Mouse (Mus musculus) lung, embryonic 14.5 days (tissue): ENCODE measurements around the gene Olfr645. TPM values are rescaled to one million over a fixed set of nuclear protein-coding genes. Genes with fewer than 3 reads are reported as not detected.

Experiments
- ATAC-seq: fragments of 200-750 bp; cut with Nextera tagmentation; 2 replicates; pipeline ENCODE4 v1.8.0; 2017; ENCODE audit warnings: mild to moderate bottlenecking, moderate TSS enrichment, moderate library complexity; ENCODE audit not compliant: insufficient read depth
- DNase-seq: peaks from one replicate; pipeline ENCODE4 v3.0.0-alpha.2; 2015
- H3K27ac ChIP-seq: fragments of 300-500 bp; sonication (generic); 2 replicates; pipeline ENCODE4 v1.5.1; 2014; ENCODE audit warnings: low read depth, mild to moderate bottlenecking, moderate library complexity
- H3K27me3 ChIP-seq: fragments of 300-500 bp; sonication (generic); 2 replicates; pipeline ENCODE4 v1.6.1; 2014; ENCODE audit warnings: low read length, control low read depth; ENCODE audit not compliant: insufficient read depth
- H3K36me3 ChIP-seq: fragments of 300-500 bp; sonication (generic); 2 replicates; pipeline ENCODE4 v1.6.1; 2014; ENCODE audit warnings: control low read depth; ENCODE audit not compliant: insufficient read depth
- H3K4me1 ChIP-seq: fragments of 300-500 bp; sonication (generic); 2 replicates; pipeline ENCODE4 v1.6.1; 2014; ENCODE audit warnings: antibody characterized with exemption, control low read depth; ENCODE audit not compliant: insufficient read depth
- H3K4me2 ChIP-seq: fragments of 300-500 bp; sonication (generic); 2 replicates; pipeline ENCODE4 v1.6.1; 2014; ENCODE audit warnings: mild to moderate bottlenecking
- H3K4me3 ChIP-seq: fragments of 300-500 bp; sonication (generic); 2 replicates; pipeline ENCODE4 v1.5.1; 2014; ENCODE audit warnings: low read depth, low read length
- H3K9ac ChIP-seq: fragments of 300-500 bp; sonication (generic); 2 replicates; pipeline ENCODE4 v1.6.1; 2014
- H3K9me3 ChIP-seq: fragments of 300-500 bp; sonication (generic); 2 replicates; pipeline ENCODE4 v1.6.1; 2016; ENCODE audit warnings: low read depth, low read length, control low read depth
- CTCF ChIP-seq: IDR thresholded peaks from 2 replicates; pipeline ENCODE4 v1.5.1; 2016; ENCODE audit warnings: antibody characterized with exemption, low read depth
- WGBS: fragments of 180-500 bp; shearing (Covaris S2); extraction: QIAGEN DNeasy Blood & Tissue Kit; methylation state at CpG from one replicate; pipeline ENCODE4 v1.1.7; 2014; 5-methylcytosine and 5-hydroxymethylcytosine counted together
- polyA plus RNA-seq: library from polyadenylated mRNA; unstranded; fragments of >200 nt; fragmentation: Nextera tagmentation; extraction: Ambion mirVana; gene quantifications from 2 replicates; pipeline ENCODE4 v1.2.1, GENCODE M21; 2014

Olfr645 gene
- polyA plus RNA-seq, 1 experiment from 2014 or later, result not detected

- H3K9ac ChIP-seq, result no peak within 1 kb of the TSS
- 72% methylated on average over 1 of the region's 1 CpGs for WGBS
- no peak within 1 kb of the TSS for H3K4me2 ChIP-seq
- no peaks in the 10 kb centered on the region for H3K9me3 ChIP-seq
- ATAC-seq (no peak), DNase-seq (no peak)
- TF ChIP-seq CTCF, result no peak
- no peaks in the 10 kb centered on the region for H3K27me3 ChIP-seq
- no peak within 1 kb of the TSS for H3K4me3 ChIP-seq
- no peaks in the 10 kb centered on the region for H3K4me1 ChIP-seq
- H3K36me3 ChIP-seq, result no peaks in the 10 kb centered on the region
- no peak within 1 kb of the TSS for H3K27ac ChIP-seq
Measured at GRCm38 (mm10) chr7:104052566-104052965, 32.7 kb downstream of the Olfr645 start, which contains the start of gene Olfr642. Gene Olfr642 (minus strand): TSS chr7:104052666.

GRCm38 (mm10) chr7:104050745-104051144, 34.5 kb downstream of the Olfr645 start:
- H3K4me3 ChIP-seq, result no peak overlapping the region

GRCm38 (mm10) chr7:104035145-104035544, 50.1 kb downstream of the Olfr645 start, which contains the start of gene Olfr641:
Gene Olfr641 (plus strand): TSS chr7:104035445.
- no peak for DNase-seq
- Histone ChIP-seq H3K9me3 (no peaks in the 10 kb centered on the region), H3K9ac (no peak within 1 kb of the TSS), H3K27me3 (no peaks in the 10 kb centered on the region), H3K36me3 (no peaks in the 10 kb centered on the region), H3K4me2 (no peak within 1 kb of the TSS), H3K4me3 (no peak within 1 kb of the TSS), H3K27ac (no peak within 1 kb of the TSS), H3K4me1 (no peaks in the 10 kb centered on the region)
- no peak for TF ChIP-seq CTCF
- WGBS, result 70% methylated on average over 1 of the region's 1 CpGs
- no peak for ATAC-seq

More at GRCm38 (mm10) chr7:104050745-104051144, 34.5 kb downstream of the Olfr645 start:
- WGBS, result 89% methylated on average over 4 of the region's 4 CpGs
- Histone ChIP-seq H3K36me3 (no peaks in the 10 kb centered on the region), H3K27me3 (no peaks in the 10 kb centered on the region), H3K27ac (no peak overlapping the region), H3K9me3 (no peaks in the 10 kb centered on the region), H3K4me2 (no peak overlapping the region), H3K4me1 (no peaks in the 10 kb centered on the region), H3K9ac (no peak overlapping the region)
- ATAC-seq (no peak), DNase-seq (no peak)
- TF ChIP-seq CTCF, result no peak

Other genes with a start within 250 kb of the Olfr645 start
- not detected in 2 replicates for gene Hbb-bh2, start 244.9 kb downstream of the Olfr645 start, polyA plus RNA-seq
- gene Hbb-bh1, start 242.3 kb downstream of the Olfr645 start, polyA plus RNA-seq, result 9.2 and 18.0 TPM in 2 replicates
- gene Hbb-y, start 232.2 kb downstream of the Olfr645 start, polyA plus RNA-seq, result 1,485 and 1,968 TPM in 2 replicates
- not detected in 2 replicates for gene Olfr66, start 199.2 kb downstream of the Olfr645 start, polyA plus RNA-seq
- gene Olfr64, start 191.0 kb downstream of the Olfr645 start, polyA plus RNA-seq, result not detected in 2 replicates
- gene Olfr65, start 182.0 kb downstream of the Olfr645 start, polyA plus RNA-seq, result not detected in 2 replicates
- gene Olfr631, start 156.6 kb downstream of the Olfr645 start, polyA plus RNA-seq, result not detected in 2 replicates
- gene Olfr632, start 151.1 kb downstream of the Olfr645 start, polyA plus RNA-seq, result not detected in 2 replicates
- gene Olfr633, start 141.0 kb downstream of the Olfr645 start, polyA plus RNA-seq, result not detected in 2 replicates
- not detected in 2 replicates for gene Olfr635, start 114.3 kb downstream of the Olfr645 start, polyA plus RNA-seq
- gene Olfr638, start 86.7 kb downstream of the Olfr645 start, polyA plus RNA-seq, result not detected in 2 replicates
- gene Olfr639, start 68.2 kb downstream of the Olfr645 start, polyA plus RNA-seq, result not detected in 2 replicates
- not detected in 2 replicates for gene Olfr640, start 59.9 kb downstream of the Olfr645 start, polyA plus RNA-seq
- not detected in 2 replicates for gene Olfr641, start 50.0 kb downstream of the Olfr645 start, polyA plus RNA-seq
- not detected in 2 replicates for gene Olfr642, start 32.8 kb downstream of the Olfr645 start, polyA plus RNA-seq
- gene 4930516K23Rik, start 24.0 kb downstream of the Olfr645 start, polyA plus RNA-seq, result not detected in 2 replicates
- gene Olfr644, start 13.6 kb downstream of the Olfr645 start, polyA plus RNA-seq, result not detected in 2 replicates
- gene Olfr646, start 19.4 kb upstream of the Olfr645 start, polyA plus RNA-seq, result not detected in 2 replicates
- gene Ubqln5, start 44.4 kb upstream of the Olfr645 start, polyA plus RNA-seq, result not detected in 2 replicates
- not detected in 2 replicates for gene Olfr643, start 51.9 kb upstream of the Olfr645 start, polyA plus RNA-seq
- gene Ubqln3, start 57.8 kb upstream of the Olfr645 start, polyA plus RNA-seq, result not detected in 2 replicates
- not detected in 2 replicates for gene Ubqlnl, start 65.1 kb upstream of the Olfr645 start, polyA plus RNA-seq
- 0.08 TPM in 1 of 2 replicates, not detected in the other for gene Olfm5, start 79.4 kb upstream of the Olfr645 start, polyA plus RNA-seq
- 0.32 and 0.37 TPM in 2 replicates for gene Olfr648, start 97.9 kb upstream of the Olfr645 start, polyA plus RNA-seq
- gene Olfr649, start 110.5 kb upstream of the Olfr645 start, polyA plus RNA-seq, result not detected in 2 replicates
- gene Trim6, start 133.3 kb upstream of the Olfr645 start, polyA plus RNA-seq, result 0.62 and 1.1 TPM in 2 replicates
- 1.4 and 1.6 TPM in 2 replicates for gene Trim34a, start 159.0 kb upstream of the Olfr645 start, polyA plus RNA-seq
- 0.28 and 0.30 TPM in 2 replicates for gene Trim5, start 202.6 kb upstream of the Olfr645 start, polyA plus RNA-seq
- 3.2 and 3.6 TPM in 2 replicates for gene Trim12a, start 230.0 kb upstream of the Olfr645 start, polyA plus RNA-seq
- not detected in 2 replicates for gene Trim34b, start 244.0 kb upstream of the Olfr645 start, polyA plus RNA-seq